In the genomic region with DNA sequence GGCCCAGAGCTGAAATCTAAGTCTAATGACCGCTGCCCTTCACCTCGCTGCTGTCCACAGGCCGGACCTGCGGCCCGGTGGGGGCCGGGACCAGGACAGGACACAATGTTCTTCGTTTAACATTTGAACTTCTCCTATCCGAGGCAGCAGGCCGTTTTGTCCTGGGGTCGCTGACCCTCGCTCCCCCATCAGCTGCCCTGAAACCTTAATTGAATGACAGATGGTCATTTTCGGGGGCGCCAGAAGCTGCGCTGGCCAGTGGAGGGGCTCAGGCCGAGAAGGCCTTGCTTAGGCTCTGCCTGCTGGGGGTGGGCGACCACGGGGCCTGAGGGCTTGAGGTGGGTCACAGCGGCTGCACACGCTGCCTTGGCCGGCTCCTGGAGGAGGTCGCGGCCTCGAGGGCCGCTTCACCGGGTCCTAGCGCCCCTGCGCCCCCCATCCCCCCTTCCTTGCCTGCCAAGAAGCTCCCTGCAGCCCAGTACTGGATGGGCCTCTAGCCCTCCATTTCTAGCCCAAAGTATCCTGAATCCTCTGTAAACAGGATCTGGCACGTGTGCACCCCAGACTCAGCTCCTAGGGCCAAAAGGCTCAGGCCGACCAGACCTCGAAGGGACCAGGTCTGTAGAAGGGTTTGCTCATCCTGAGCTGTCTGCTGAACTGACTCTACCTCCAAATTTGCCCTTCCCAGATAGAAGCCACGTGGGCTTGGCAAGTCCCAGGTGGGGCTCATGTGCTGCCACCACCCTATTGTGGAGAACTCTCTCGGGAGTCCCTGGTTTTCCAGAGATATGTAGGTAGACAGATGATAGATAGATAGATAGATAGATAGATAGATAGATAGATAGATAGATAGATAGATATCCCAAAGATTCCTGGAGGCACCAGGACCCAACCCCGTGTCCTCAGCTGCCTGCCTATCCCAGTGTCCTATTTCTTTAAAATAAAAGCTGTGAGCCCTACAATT, we compare ENCODE assay signal across 15 mouse cellular contexts. TPM values are rescaled to one million over a fixed set of nuclear protein-coding genes. Genes with fewer than 3 reads are reported as not detected.
DNase-seq lines count a peak whose midpoint lies in the region; ATAC-seq lines count a peak whose summit lies in the region.
"Had no signal": no experiment of that assay in that cellular context is flagged by ENCODE, and none has a peak within 500 bp of the region (broad histone marks: within the 10 kb centered on the region; RNA-seq: fewer than 3 reads in every experiment).

No protein-coding gene starts in this region.

- H3K4me3 ChIP-seq in liver, embryonic 11.5 days (ENCODE audit: low read depth, low read length) = no peak overlapping the region
- H3K4me3 ChIP-seq in liver, embryonic 12.5 days = no peak overlapping the region
- no peak overlapping the region for H3K4me3 ChIP-seq in neural tube, embryonic 15.5 days (replicated peaks)
- H3K4me3 ChIP-seq: myocyte had no signal

- no peaks in the 10 kb centered on the region for H3K9me3 ChIP-seq in liver, embryonic 11.5 days (ENCODE audit: control insufficient read depth, low read length)
- 0 out of 2 replicates have a peak, but pooled peaks cover 8% of the 10 kb centered on the region for H3K9me3 ChIP-seq in liver, embryonic 12.5 days (replicated peaks)
- H3K9me3 ChIP-seq in neural tube, embryonic 15.5 days (replicated peaks) = no peaks in the 10 kb centered on the region; the same call in 1 of the 2 replicates

- DNase-seq in cerebellum, postnatal 10 days = peak; percentile 12 to 20
- DNase-seq in cerebellum, adult 8-10 months = no peak
- no peak for DNase-seq in liver, embryonic 11.5 days (ENCODE audit: low spot score)
- DNase-seq in liver = no peak
- no peak for DNase-seq in right cerebral cortex, postnatal 36 days (ENCODE audit: low spot score in 2 of 2)
- DNase-seq in cerebellum, adult 9-10 months = no peak
- DNase-seq: cerebellum, postnatal 25 days; kidney, postnatal 4 days; lung, postnatal 14 days; right cerebral cortex, postnatal 25 days had no signal

- H3K4me1 ChIP-seq in liver, embryonic 11.5 days (replicated peaks; ENCODE audit: control insufficient read depth, insufficient read depth, low read length) = 0 out of 2 replicates have a peak, but pooled peaks cover 2% of the 10 kb centered on the region
- H3K4me1 ChIP-seq in liver, embryonic 12.5 days = no peaks in the 10 kb centered on the region
- peaks cover 19% of the 10 kb centered on the region for H3K4me1 ChIP-seq in neural tube, embryonic 15.5 days

- peaks cover 62% of the 10 kb centered on the region for H3K27me3 ChIP-seq in liver, embryonic 11.5 days (replicated peaks; ENCODE audit: control insufficient read depth, insufficient read depth, low read length)
- H3K27me3 ChIP-seq in liver, embryonic 12.5 days (replicated peaks) = peaks cover 69% of the 10 kb centered on the region
- peaks cover 60% of the 10 kb centered on the region for H3K27me3 ChIP-seq in neural tube, embryonic 15.5 days (replicated peaks)

- no peak overlapping the region for H3K27ac ChIP-seq in liver, embryonic 11.5 days (ENCODE audit: low read depth, low read length)
- H3K27ac ChIP-seq in liver, embryonic 12.5 days = no peak overlapping the region
- H3K27ac ChIP-seq in neural tube, embryonic 15.5 days (replicated peaks) = no peak overlapping the region
- H3K27ac ChIP-seq: limb, embryonic 12.5 days; stomach, postnatal 0 days had no signal

- no peak for ATAC-seq in liver, embryonic 11.5 days (replicated peaks; ENCODE audit: low FRiP score)
- no peak for ATAC-seq in liver, embryonic 12.5 days
- ATAC-seq in neural tube, embryonic 15.5 days (ENCODE audit: low FRiP score) = peak; percentile 43; the same call in 1 of the 2 replicates

- no peaks in the 10 kb centered on the region for H3K36me3 ChIP-seq in liver, embryonic 11.5 days (ENCODE audit: control insufficient read depth, insufficient read depth, low read length)
- no peaks in the 10 kb centered on the region for H3K36me3 ChIP-seq in liver, embryonic 12.5 days
- H3K36me3 ChIP-seq in neural tube, embryonic 15.5 days = no peaks in the 10 kb centered on the region
- H3K36me3 ChIP-seq: limb, embryonic 12.5 days had no signal

- H3K9ac ChIP-seq in liver, embryonic 11.5 days (ENCODE audit: low read depth, low read length) = no peak overlapping the region
- no peak overlapping the region for H3K9ac ChIP-seq in liver, embryonic 12.5 days
- no peak overlapping the region for H3K9ac ChIP-seq in neural tube, embryonic 15.5 days (replicated peaks)
- H3K9ac ChIP-seq: limb, embryonic 12.5 days had no signal

- peak overlapping the region; percentile 22; the same call in 1 of the 2 replicates for H3K4me2 ChIP-seq in liver, embryonic 11.5 days
- H3K4me2 ChIP-seq in liver, embryonic 12.5 days = 0 out of 2 replicates have a peak overlapping the region, but pooled peaks have one; percentile 28
- H3K4me2 ChIP-seq in neural tube, embryonic 15.5 days = no peak overlapping the region
- H3K4me2 ChIP-seq: limb, embryonic 12.5 days had no signal

- WGBS in liver, embryonic 11.5 days = 5% methylated on average over 33 of the region's 33 CpGs
- 3% methylated on average over 33 of the region's 33 CpGs for WGBS in liver, embryonic 12.5 days (ENCODE audit: insufficient replicate concordance)
- 3% methylated on average over 33 of the region's 33 CpGs for WGBS in neural tube, embryonic 15.5 days

RNA-seq across cellular contexts. Expression of gene Onecut1, which starts 14.6 kb away (rescaled TPM):
- polyA plus RNA-seq in liver, embryonic 11.5 days (2014; fragmentation: Nextera tagmentation; extraction: Ambion mirVana) = 3.4 and 4.1 TPM in 2 replicates
- 2.1 and 2.6 TPM in 2 replicates for polyA plus RNA-seq in liver, embryonic 12.5 days (2016; fragmentation: Nextera tagmentation; extraction: Ambion mirVana)
- polyA plus RNA-seq in neural tube, embryonic 15.5 days (2015; fragmentation: Nextera tagmentation; extraction: Ambion mirVana) = 2.6 and 3.5 TPM in 2 replicates
- polyA plus RNA-seq: myocyte had no signal

Comparison
In these comparisons a context has a peak if more than half of its experiments do, and no peak if none do; other contexts are left out.
1. DNase-seq: peak in cerebellum, postnatal 10 days (2 of 2); none in cerebellum, adult 8-10 months (single experiment), liver, embryonic 11.5 days (single experiment), liver (single experiment), right cerebral cortex, postnatal 36 days (0 of 2) and cerebellum, adult 9-10 months (single experiment).